Mouse (Mus musculus): ENCODE measurements around the gene Rsf1. TPM values are rescaled to one million over a fixed set of nuclear protein-coding genes. Genes with fewer than 3 reads are reported as not detected.

Gene Rsf1
- polyA plus RNA-seq, 1 experiment from 2014 or later, result 24.3 TPM

DNA sequence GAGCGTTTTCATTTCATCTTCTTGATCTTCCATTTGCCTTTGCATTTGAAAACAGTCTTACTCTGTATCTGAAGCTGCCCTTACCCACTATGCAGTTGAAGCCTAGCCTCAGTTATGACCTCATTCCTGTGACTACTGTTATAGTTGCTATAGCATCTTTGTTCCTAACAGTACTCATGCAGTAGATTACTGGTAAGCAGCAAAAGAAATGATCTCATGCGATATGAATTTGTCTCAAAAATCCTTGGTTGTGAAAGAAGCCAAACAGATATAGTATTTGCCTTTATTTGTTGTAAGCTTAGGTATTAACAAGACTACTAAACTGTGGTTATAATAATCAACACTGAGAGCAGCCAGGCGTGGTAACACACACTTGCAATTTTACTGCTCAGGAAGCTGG is 65.4 kb downstream of the Rsf1 start:
- WGBS, result 91% methylated on average over 3 of the region's 3 CpGs

GRCm38 (mm10) chr7:97647656-97648055 is 68.0 kb downstream of the Rsf1 start:
- peaks cover 3% of the 10 kb centered on the region; the same call in 1 of the 2 replicates for H3K36me3 ChIP-seq
- 89% methylated on average over 5 of the region's 5 CpGs for WGBS
- no peaks in the 10 kb centered on the region for H3K9me3 ChIP-seq (replicated peaks)
- H3K9ac ChIP-seq (replicated peaks), result no peak overlapping the region
- no peak for ATAC-seq (ENCODE audit: low FRiP score)
- no peak overlapping the region for H3K27ac ChIP-seq (replicated peaks)
- H3K27me3 ChIP-seq (replicated peaks), result no peaks in the 10 kb centered on the region
- H3K4me3 ChIP-seq (replicated peaks), result no peak overlapping the region
- no peak overlapping the region for H3K4me2 ChIP-seq
- no peaks in the 10 kb centered on the region for H3K4me1 ChIP-seq

More for the DNA sequence above, 65.4 kb downstream of the Rsf1 start:
- Histone ChIP-seq H3K4me1 (no peaks in the 10 kb centered on the region), H3K4me2 (no peak overlapping the region), H3K4me3 (replicated peaks) (no peak overlapping the region), H3K36me3 (no peaks in the 10 kb centered on the region), H3K27me3 (replicated peaks) (no peaks in the 10 kb centered on the region), H3K27ac (replicated peaks) (no peak overlapping the region), H3K9me3 (replicated peaks) (no peaks in the 10 kb centered on the region), H3K9ac (replicated peaks) (no peak overlapping the region)
- ATAC-seq (ENCODE audit: low FRiP score), result no peak

DNA sequence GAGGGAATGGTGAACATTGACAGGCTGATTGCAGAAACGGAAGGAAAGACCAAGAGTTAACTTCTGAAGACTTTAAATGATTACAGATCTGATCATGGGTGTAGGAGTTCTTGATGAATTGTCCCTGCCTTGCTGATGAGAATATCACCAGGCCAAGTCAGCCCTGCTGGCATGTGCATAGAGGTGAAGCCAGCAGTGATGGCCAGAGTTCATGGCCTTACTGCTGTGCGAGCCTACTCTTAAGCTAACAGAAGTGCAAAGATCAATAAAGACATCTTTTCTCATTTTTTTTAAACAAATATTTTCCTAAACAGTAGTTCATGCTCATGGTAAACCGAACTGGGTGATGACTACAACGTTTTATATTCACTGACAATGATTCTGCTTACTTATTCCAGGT is 71.0 kb downstream of the Rsf1 start:
- no peak overlapping the region for H3K4me2 ChIP-seq
- H3K4me1 ChIP-seq, result no peaks in the 10 kb centered on the region
- H3K27ac ChIP-seq (replicated peaks), result no peak overlapping the region
- no peaks in the 10 kb centered on the region for H3K9me3 ChIP-seq (replicated peaks)
- peaks cover 17% of the 10 kb centered on the region for H3K36me3 ChIP-seq
- 91% methylated on average over 4 of the region's 4 CpGs for WGBS
- no peak for ATAC-seq (ENCODE audit: low FRiP score)
- H3K4me3 ChIP-seq (replicated peaks), result no peak overlapping the region
- no peak overlapping the region for H3K9ac ChIP-seq (replicated peaks)
- H3K27me3 ChIP-seq (replicated peaks), result no peaks in the 10 kb centered on the region

- Histone ChIP-seq H3K4me3 (replicated peaks) (no peak overlapping the region), H3K36me3 (peaks cover 17% of the 10 kb centered on the region), H3K9ac (replicated peaks) (no peak overlapping the region), H3K9me3 (replicated peaks) (no peaks in the 10 kb centered on the region), H3K4me1 (no peaks in the 10 kb centered on the region), H3K27ac (replicated peaks) (no peak overlapping the region), H3K4me2 (no peak overlapping the region), H3K27me3 (replicated peaks) (no peaks in the 10 kb centered on the region)
- WGBS, result 94% methylated on average over 6 of the region's 6 CpGs
- no peak for ATAC-seq (ENCODE audit: low FRiP score)
Measured at GRCm38 (mm10) chr7:97656144-97656543, 76.5 kb downstream of the Rsf1 start.

DNA sequence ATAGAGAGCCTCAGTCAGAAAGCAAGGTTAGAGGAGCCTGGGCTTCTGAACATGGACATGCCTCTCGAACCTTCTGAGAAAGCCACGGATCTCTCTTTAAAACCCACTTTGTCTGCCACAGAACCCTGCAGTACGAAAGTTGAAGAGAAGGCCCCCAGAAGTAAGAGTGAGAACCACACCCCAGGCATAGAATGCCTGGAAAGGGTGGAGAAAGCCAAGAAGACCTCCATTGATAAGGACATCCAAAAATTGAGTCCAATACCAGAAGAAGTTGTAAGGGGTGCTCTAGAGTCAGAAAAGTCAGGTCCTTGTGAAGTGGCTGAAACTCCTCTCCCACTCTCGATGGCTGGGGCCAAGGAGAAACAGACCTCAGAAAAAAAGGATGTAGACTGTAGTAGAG is 81.9 kb downstream of the Rsf1 start:
- Histone ChIP-seq H3K27me3 (replicated peaks) (no peaks in the 10 kb centered on the region), H3K4me2 (no peak overlapping the region), H3K36me3 (peaks cover 27% of the 10 kb centered on the region), H3K27ac (replicated peaks) (no peak overlapping the region), H3K9me3 (replicated peaks) (no peaks in the 10 kb centered on the region), H3K4me3 (replicated peaks) (no peak overlapping the region), H3K4me1 (no peaks in the 10 kb centered on the region), H3K9ac (replicated peaks) (no peak overlapping the region)
- 96% methylated on average over 4 of the region's 4 CpGs for WGBS
- no peak for ATAC-seq (ENCODE audit: low FRiP score)

DNA sequence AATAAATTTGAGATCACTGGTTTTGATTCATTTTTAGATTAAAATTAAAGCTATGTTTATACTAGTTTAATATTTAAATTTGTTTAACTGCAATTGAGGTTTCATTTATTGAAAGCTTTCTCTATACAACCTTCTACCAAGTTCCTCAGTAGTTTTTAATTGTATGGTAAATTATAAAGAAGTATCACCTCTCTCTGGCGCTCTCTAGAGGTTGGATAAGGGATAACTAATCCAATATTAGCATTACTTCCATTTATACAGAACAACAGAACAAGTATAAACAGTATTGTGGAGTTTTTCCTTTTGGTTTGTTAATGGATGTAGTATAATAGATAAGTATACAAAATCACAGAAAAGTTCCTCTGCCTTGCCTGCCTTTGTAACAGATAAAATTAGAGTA is 99.5 kb downstream of the Rsf1 start:
- Histone ChIP-seq H3K4me1 (no peaks in the 10 kb centered on the region), H3K27me3 (replicated peaks) (no peaks in the 10 kb centered on the region), H3K4me2 (no peak overlapping the region), H3K9ac (replicated peaks) (no peak overlapping the region), H3K9me3 (replicated peaks) (no peaks in the 10 kb centered on the region), H3K4me3 (replicated peaks) (no peak overlapping the region), H3K36me3 (peaks cover 44% of the 10 kb centered on the region), H3K27ac (replicated peaks) (no peak overlapping the region)
- ATAC-seq (ENCODE audit: low FRiP score), result no peak
- 29% methylated on average over 1 of the region's 1 CpGs for WGBS

GRCm38 (mm10) chr7:97687831-97688230 is 108.1 kb downstream of the Rsf1 start:
- WGBS, result 83% methylated on average over 2 of the region's 2 CpGs
- H3K4me1 ChIP-seq, result no peaks in the 10 kb centered on the region

DNA sequence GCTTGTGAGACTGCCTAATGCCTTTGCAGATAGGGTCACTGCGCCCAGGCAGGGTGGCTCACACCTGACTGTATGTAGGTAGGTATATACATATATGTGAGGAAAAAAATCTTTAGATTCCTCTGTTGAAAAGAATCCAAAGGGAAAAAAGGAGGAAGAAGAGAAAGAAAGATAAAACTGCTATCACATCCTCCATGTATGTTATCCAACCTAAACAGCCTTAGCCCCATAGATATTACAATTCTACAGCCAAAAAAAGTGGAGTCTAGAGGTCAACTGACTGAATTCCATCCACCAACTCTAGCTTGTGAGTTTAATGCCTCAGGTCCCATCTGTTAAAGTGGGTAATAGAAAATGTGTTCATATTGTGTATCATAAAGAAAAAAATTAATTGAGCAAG is 115.8 kb downstream of the Rsf1 start:
- no peak for ATAC-seq (ENCODE audit: low FRiP score)
- H3K27me3 ChIP-seq (replicated peaks), result no peaks in the 10 kb centered on the region
- no peak overlapping the region for H3K4me3 ChIP-seq (replicated peaks)
- peaks cover 13% of the 10 kb centered on the region for H3K36me3 ChIP-seq
- no peak overlapping the region for H3K9ac ChIP-seq (replicated peaks)
- H3K27ac ChIP-seq (replicated peaks), result peak overlapping the region; percentile 85; the same call in 1 of the 2 replicates
- H3K4me2 ChIP-seq, result peak overlapping the region; percentile 81
- H3K4me1 ChIP-seq, result peaks cover 23% of the 10 kb centered on the region
- H3K9me3 ChIP-seq (replicated peaks), result no peaks in the 10 kb centered on the region
- 97% methylated on average over 1 of the region's 1 CpGs for WGBS

More at GRCm38 (mm10) chr7:97687831-97688230, 108.1 kb downstream of the Rsf1 start:
- Histone ChIP-seq H3K27ac (replicated peaks) (no peak overlapping the region), H3K9me3 (replicated peaks) (no peaks in the 10 kb centered on the region), H3K4me3 (replicated peaks) (no peak overlapping the region), H3K27me3 (replicated peaks) (no peaks in the 10 kb centered on the region), H3K9ac (replicated peaks) (no peak overlapping the region), H3K36me3 (peaks cover 20% of the 10 kb centered on the region), H3K4me2 (no peak overlapping the region)
- ATAC-seq (ENCODE audit: low FRiP score), result no peak

DNA sequence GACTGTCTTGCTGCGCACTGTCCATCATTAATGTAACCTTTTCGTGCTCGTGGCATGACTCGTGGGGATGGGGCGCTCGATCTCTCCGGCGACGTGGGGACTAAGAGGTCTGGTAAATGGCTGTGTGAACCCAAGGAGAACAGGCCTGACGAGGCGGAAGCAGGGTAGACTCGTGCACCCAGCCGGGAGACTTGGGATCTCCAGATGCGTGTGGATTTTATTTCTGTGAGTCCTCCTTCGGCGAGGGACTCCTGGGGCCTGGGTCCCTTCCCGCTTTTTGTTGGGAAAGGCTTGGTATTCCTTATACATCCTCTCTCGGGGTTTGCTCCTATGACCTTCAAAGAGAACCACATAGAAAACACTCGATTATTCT is 116.4 kb downstream of the Rsf1 start:
- no peaks in the 10 kb centered on the region for H3K27me3 ChIP-seq (replicated peaks)
- peak overlapping the region; percentile 81 for H3K4me2 ChIP-seq
- ATAC-seq (ENCODE audit: low FRiP score), result peak; percentile 85
- peak overlapping the region; percentile 85 for H3K27ac ChIP-seq (replicated peaks)
- WGBS, result 33% methylated on average over 19 of the region's 19 CpGs
- peaks cover 13% of the 10 kb centered on the region for H3K36me3 ChIP-seq
- peak overlapping the region; percentile 91 for H3K9ac ChIP-seq (replicated peaks)
- peaks cover 23% of the 10 kb centered on the region for H3K4me1 ChIP-seq
- peak overlapping the region; percentile 99 for H3K4me3 ChIP-seq (replicated peaks)
- H3K9me3 ChIP-seq (replicated peaks), result no peaks in the 10 kb centered on the region

DNA sequence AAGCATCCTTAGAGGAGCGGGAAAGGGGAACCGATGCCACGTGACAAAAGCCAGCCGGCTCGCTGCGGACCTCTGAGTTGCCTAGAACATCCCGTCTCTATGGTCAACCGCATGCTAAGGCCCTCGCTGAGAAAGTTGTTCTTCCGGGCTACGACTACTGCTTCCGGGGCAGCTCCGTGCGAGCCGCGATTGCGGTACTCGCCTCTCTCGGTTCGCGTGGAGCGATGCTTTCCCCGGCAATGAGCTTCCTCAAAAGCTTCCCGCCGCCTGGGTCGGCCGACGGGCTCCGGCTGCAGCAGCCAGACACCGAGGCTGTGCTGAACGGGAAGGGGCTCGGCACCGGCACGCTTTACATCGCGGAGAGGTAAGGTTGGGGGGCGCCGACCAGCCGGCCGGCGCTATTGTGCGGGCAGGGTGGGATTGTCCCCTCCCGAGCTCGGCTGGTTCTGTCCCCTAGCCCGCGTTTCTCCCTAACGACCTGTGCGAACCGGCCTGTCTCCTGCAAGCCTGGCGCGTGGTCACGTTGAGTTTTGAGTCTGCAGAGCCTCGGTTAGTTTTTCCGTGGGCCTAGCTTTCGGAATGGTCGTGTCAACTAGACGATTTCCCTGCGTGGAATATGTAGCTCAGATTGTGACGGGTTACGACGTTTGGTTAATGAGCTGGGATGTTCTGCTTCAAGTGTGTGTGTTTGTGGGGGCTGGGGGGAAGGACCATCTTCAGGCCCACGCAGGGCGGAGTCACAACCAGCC is 117.0 kb downstream of the Rsf1 start, which contains the start of gene Clns1a:
Gene Clns1a, plus strand, starts transcription at position 129 of the 749 bp plus-strand sequence.
- Histone ChIP-seq H3K4me1 (peaks cover 23% of the 10 kb centered on the region), H3K4me2 (peak within 1 kb of the TSS; percentile 81), H3K27me3 (replicated peaks) (no peaks in the 10 kb centered on the region), H3K27ac (replicated peaks) (peak within 1 kb of the TSS; percentile 85), H3K9me3 (replicated peaks) (no peaks in the 10 kb centered on the region), H3K9ac (replicated peaks) (peak within 1 kb of the TSS; percentile 91), H3K36me3 (peaks cover 13% of the 10 kb centered on the region), H3K4me3 (replicated peaks) (peak within 1 kb of the TSS; percentile 99)
- under 1% methylated on average over 63 of the region's 63 CpGs for WGBS
- ATAC-seq (ENCODE audit: low FRiP score), result peak; percentile 98

GRCm38 (mm10) chr7:97700173-97700572 is 120.5 kb downstream of the Rsf1 start:
- H3K36me3 ChIP-seq, result peaks cover 13% of the 10 kb centered on the region
- H3K27me3 ChIP-seq (replicated peaks), result no peaks in the 10 kb centered on the region
- 96% methylated on average over 4 of the region's 4 CpGs for WGBS
- no peak overlapping the region for H3K9ac ChIP-seq (replicated peaks)
- peaks cover 23% of the 10 kb centered on the region for H3K4me1 ChIP-seq
- no peak for ATAC-seq (ENCODE audit: low FRiP score)
- H3K4me3 ChIP-seq (replicated peaks), result no peak overlapping the region
- no peak overlapping the region for H3K4me2 ChIP-seq
- no peaks in the 10 kb centered on the region for H3K9me3 ChIP-seq (replicated peaks)
- H3K27ac ChIP-seq (replicated peaks), result no peak overlapping the region

DNA sequence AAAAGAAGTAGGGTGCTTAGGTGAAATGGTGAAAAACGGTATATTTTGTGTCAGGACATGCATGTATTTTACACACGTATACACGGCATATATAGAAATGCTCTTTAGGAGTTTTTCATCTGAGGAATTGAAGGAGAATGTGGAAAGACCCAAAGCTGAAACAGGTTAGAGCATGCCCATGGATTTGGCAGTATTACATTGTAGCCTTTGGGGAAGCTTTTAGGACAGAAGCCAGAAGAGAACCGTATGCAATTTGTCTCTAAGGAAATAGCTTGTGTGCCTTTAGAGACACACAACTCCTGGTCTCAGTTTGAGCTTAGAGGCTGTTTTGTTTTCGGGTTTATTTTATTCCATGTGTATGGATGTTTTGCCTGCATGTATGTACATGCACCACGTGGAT is 121.4 kb downstream of the Rsf1 start:
- Histone ChIP-seq H3K27me3 (replicated peaks) (no peaks in the 10 kb centered on the region), H3K36me3 (peaks cover 16% of the 10 kb centered on the region), H3K9ac (replicated peaks) (no peak overlapping the region), H3K4me1 (peaks cover 13% of the 10 kb centered on the region), H3K4me3 (replicated peaks) (no peak overlapping the region), H3K4me2 (no peak overlapping the region), H3K9me3 (replicated peaks) (no peaks in the 10 kb centered on the region), H3K27ac (replicated peaks) (no peak overlapping the region)
- WGBS, result 83% methylated on average over 6 of the region's 6 CpGs
- no peak for ATAC-seq (ENCODE audit: low FRiP score)
